Mouse (Mus musculus) MN1 (cell line): ENCODE results near the gene Fryl.
"Not testable (repeated sequence)": the region's sequence is repeated elsewhere in the genome, so short reads cannot be mapped to it uniquely, and the experiment has no call there.

Experiments used
- DNase-seq: peaks from one replicate; pipeline ENCODE4 v3.0.0-alpha.2; 2016; ENCODE audit warnings: low spot score

The Fryl gene

GRCm38 (mm10) chr5:73011806-73012205, 244.6 kb downstream of the Fryl start:
- DNase-seq = not testable (repeated sequence)

DNA sequence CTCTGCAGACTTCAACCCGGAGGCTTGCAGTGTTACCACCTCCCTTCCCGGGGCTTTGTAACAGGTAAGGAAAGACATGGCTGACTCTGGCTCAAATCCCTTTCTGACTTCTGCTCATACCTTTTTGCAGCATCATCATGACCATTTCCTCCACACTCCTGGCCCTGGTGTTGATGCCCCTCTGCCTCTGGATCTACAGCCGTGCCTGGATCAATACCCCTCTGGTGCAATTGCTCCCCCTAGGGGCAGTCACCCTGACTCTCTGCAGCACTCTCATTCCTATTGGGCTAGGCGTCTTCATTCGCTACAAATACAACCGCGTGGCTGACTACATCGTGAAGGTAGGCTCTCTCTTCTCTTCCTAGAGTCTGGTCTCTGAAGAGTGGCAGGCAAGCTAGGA, 248.2 kb downstream of the Fryl start:
- DNase-seq = peak; percentile 72

DNA sequence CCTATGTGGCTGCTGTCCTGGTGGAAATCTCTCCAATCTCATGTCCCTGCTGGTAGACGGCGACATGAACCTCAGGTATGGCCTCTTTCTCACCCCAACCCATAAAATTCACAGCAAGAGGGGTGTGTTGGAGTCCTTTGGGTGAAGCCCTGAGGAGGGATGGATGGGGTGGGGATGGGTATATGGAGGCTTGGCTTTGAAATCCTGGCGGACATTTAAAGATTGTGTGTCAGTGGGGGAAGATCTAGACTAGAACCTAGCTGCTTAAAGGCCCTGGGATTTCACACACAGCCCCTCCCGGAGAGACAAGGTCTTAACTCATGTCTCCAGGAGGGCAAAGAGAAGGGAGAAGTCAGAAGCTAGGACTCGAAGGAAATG, 248.8 kb downstream of the Fryl start:
- peak; percentile 27 for DNase-seq

DNA sequence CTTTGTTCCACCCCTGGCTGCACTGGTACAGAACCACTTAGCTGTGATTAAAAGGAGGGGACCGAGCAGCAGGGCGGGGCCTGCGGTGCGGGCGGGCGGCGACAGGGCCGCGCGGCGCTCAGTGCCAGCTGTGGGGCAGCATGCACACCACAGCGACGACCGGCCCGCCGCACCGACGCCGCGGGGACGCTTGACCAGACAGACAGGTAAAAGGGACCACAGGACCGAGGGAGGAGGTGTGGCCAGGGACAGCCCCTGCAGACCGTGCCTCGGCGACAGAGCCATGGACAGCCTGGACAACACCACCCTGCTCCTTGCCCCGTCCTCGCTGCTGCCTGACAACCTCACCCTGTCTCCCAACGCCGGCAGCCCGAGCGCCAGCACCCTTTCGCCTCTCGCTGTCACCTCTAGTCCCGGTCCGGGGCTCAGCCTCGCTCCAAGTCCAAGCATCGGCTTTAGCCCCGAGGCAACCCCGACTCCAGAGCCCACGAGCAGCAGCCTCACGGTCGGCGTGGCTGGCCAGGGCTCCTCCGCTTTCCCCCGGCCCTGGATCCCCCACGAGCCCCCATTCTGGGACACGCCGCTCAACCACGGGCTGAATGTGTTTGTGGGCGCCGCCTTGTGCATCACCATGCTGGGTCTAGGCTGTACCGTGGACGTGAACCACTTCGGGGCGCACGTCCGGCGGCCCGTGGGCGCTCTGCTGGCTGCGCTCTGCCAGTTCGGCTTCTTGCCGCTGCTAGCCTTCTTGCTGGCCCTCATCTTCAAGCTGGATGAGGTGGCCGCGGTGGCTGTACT, 249.4 kb downstream of the Fryl start, which contains the start of gene Slc10a4:
TSS of gene Slc10a4 (plus strand) at position 100 of the 798 bp plus-strand sequence.
- peak; percentile 74 for DNase-seq

- DNase-seq = no peak
These were observed 252.4 kb downstream of the Fryl start for GRCm38 (mm10) chr5:73004046-73004445.

DNA sequence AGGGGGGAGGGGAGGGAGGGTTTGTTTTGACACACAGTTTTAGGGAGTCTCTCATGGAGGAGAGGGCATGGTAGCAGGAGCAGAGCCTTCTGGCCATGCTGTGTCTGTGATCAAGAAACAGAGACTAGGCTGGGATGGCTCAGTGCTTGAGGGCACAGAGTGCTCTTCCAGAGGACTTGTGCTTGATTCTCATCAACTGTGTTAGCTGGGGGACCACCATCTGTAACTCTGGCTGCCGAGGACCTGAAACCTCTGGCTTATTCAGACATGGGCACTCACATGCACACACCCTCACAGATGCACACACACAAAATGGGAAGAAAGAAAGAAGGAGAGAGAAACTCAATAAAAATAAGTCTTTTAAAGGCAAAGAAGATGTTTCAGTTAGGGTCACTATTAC, 257.9 kb downstream of the Fryl start:
- DNase-seq = not testable (repeated sequence)

DNA sequence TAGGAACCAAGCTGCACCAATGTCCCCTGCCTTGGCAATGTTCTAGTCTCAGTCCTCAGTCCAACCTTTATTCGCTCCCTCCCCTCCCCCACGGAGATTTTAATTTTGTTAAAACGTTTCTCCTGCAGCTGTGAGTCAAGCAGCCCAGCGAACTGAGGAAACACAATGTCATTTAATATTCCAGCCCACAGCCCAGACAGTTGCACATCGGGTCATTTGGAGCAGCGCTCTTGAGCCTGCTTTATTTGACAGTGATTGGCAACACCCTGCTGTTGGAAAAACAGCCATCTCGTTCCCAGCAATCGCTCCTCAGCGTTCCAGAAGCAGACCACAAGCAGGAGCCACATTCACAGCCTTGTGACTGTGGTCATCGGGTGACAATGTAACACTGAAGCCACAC, 261.0 kb downstream of the Fryl start:
- DNase-seq = peak; percentile 70

- peak; percentile 51 for DNase-seq
These were observed 261.5 kb downstream of the Fryl start for GRCm38 (mm10) chr5:72994928-72995327.

DNA sequence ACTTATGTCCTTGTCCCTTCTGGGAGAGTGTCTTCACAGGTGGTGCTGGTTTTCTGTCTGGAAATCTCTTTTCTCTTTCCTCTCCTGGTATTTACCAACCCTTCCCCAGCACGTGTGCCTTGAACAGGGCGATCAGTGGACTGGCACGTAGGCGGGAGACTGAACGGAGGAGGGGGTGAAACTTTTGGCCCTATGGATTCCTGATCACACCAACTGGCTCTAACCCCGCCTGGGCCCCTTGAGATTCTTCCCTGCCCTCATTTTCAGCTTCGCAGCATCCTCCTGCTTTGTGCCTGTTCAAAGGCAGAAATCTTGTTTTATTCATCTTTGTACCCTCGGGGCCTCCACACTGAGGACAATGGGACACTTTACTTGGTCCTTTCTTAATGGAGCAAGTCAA, 262.0 kb downstream of the Fryl start:
- peak; percentile 19 for DNase-seq

DNA sequence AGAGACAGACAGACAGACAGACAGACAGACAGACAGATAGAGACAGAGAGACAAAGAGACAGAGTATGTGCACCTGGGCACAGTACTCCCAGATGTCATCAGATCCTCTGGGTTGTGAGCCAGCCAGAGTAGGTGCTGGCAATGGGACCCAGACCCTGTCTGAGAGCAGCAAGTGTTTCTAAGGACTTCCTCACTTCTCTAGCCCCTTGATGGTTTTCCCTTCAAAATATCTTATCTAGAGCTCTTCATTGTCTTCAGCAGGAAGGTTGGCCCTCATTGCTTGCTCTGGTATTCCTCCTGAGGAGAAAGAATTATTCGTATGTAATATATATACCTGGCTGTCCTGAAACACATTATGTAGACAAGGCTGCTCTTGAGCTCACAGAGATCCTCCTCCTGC, 263.9 kb downstream of the Fryl start:
- DNase-seq = no peak

- peak; percentile 24 for DNase-seq
These were observed 266.7 kb downstream of the Fryl start for GRCm38 (mm10) chr5:72989756-72990155.

DNA sequence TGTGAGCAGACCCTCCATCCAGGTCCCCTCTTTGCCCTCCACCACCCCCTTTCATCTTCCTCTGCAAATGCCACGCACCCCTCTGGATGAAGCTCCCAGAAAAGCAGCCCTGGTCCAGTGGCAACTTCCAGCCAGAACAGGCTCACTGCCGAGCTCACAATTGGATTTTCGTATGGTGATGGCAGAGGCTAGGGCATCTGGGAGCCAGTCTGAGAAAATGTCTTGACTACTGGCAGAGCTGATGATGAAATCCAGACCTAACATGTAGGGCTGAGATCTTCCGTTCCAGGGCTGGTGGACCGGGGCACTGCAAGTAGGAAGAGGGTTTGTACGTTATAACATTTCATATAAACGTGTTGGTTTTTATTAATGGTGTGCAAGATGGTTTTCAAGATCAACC, 268.6 kb downstream of the Fryl start:
- DNase-seq = peak; percentile 77

- DNase-seq = peak; percentile 81
These were observed 272.3 kb downstream of the Fryl start for GRCm38 (mm10) chr5:72984091-72984490.

DNA sequence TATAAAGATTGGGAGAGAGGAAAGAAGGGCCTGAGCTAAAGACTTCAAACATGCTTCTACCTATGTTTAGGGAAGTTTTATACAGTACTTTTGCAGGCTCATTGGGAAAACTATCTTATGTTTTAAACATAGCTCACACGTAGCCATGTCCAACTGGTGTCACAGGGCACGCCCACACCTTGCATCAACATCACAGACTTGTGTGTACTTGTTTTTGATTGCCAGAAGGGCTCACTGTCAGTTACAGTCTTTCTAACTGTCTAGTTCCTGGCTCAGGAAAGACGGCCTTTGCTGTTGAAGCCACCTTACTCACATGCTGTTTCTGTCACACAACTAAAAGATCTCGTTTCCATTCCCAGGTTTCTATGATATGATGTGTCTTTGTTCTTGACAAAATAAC, 279.9 kb downstream of the Fryl start:
- no peak for DNase-seq

DNA sequence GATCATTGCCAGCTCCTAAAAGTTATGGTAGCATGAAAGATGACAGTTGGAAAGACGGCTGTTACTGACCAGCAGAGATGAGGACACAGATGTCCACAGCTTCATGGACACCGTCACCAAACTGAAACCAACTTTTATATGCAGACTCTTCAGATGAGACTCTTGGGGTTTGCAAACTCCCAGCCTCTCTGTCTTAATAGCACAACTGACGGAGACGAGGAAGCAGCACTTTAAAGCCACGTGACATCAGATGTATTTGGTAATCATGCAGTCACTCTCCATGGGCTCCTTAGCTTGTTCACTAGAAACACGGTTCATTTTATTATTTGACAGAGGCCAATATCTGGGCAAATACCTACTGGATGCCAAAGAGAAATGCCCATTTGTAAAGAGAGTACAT, 280.4 kb downstream of the Fryl start:
- DNase-seq = no peak

GRCm38 (mm10) chr5:72974602-72975001, 281.8 kb downstream of the Fryl start, which contains the start of gene Gm10135:
TSS of gene Gm10135 (minus strand) at chr5:72974702.
- no peak for DNase-seq

GRCm38 (mm10) chr5:72972934-72973333, 283.5 kb downstream of the Fryl start:
- no peak for DNase-seq

DNA sequence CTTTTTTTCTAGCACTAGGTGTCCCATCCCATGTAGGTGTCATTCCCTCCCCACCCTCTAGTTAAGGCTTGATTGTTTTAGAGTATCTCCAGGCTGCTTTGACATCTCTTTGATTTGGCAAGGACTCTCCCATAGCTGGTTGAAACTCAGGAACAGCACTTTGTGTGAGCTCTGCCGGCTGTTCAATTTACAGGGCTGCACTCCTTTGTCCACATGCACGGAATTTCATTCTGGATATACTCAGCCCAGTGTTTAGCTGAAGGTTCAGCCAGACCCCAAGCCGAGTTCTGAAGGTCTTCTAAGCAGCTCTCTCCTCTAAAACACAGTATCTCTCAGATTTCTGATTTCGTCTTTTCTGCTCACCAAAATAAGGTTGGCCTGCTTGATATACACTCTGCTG, 284.0 kb downstream of the Fryl start:
- DNase-seq = no peak
